Comparison of ENCODE assay signal across 29 mouse cellular contexts in the genomic region with DNA sequence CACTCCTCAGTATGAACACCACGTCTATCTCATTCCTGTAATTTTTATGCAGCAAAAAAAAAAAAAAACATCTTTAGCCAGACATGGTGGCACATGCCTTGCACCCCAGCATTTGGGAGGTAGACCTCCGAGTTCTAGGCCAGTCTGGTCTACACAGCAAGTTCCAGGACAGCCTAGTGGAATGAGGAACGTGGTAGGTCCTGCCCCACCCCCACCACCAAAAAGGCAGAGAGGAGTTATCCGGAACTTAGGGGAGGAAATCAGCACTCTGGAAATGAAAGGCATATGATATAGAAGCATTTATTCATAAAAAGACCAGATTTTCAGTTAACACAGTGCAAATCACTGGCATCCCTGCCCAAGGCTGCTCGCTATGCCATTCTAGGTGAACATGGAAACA. TPM values are rescaled to one million over a fixed set of nuclear protein-coding genes. Genes with fewer than 3 reads are reported as not detected.
DNase-seq lines count a peak whose midpoint lies in the region; ATAC-seq lines count a peak whose summit lies in the region.
"Had no signal": no experiment of that assay in that cellular context is flagged by ENCODE, and none has a peak within 500 bp of the region (broad histone marks: within the 10 kb centered on the region; RNA-seq: fewer than 3 reads in every experiment).

No protein-coding gene starts in this region.

- H3K27me3 ChIP-seq in liver, embryonic 11.5 days (replicated peaks; ENCODE audit: control insufficient read depth, insufficient read depth, low read length) = no peaks in the 10 kb centered on the region
- H3K27me3 ChIP-seq in liver, embryonic 12.5 days (replicated peaks) = no peaks in the 10 kb centered on the region
- H3K27me3 ChIP-seq in forebrain, embryonic 15.5 days = no peaks in the 10 kb centered on the region
- H3K27me3 ChIP-seq: embryonic facial prominence, embryonic 12.5 days; heart, embryonic 15.5 days; hindbrain, embryonic 12.5 days; intestine, embryonic 15.5 days; neural tube, embryonic 13.5 days had no signal

- DNase-seq in liver, embryonic 11.5 days (ENCODE audit: low spot score) = peak; percentile 30
- peak; percentile 68 for DNase-seq in 416B (ENCODE audit: low read depth)
- no peak for DNase-seq in kidney, postnatal 14 days
- no peak for DNase-seq in lung, postnatal 4 days
- DNase-seq: adrenal gland, postnatal 25 days; cerebellum, adult 8-10 months; cerebellum, postnatal 36 days; embryo, embryonic 11 days; gastrocnemius, adult 2 months; heart, postnatal 36 days; kidney, adult 8-10 months; layer of hippocampus, adult 9-11 months; lung, embryonic 14.5 days; lung, postnatal 14 days; thymus, postnatal 36 days had no signal

- no peak overlapping the region for H3K4me2 ChIP-seq in liver, embryonic 11.5 days
- no peak overlapping the region for H3K4me2 ChIP-seq in liver, embryonic 12.5 days
- H3K4me2 ChIP-seq in forebrain, embryonic 15.5 days (replicated peaks) = no peak overlapping the region
- H3K4me2 ChIP-seq: embryonic facial prominence, embryonic 12.5 days; heart, embryonic 15.5 days; hindbrain, embryonic 12.5 days; intestine, embryonic 15.5 days; lung, embryonic 14.5 days; neural tube, embryonic 13.5 days had no signal

- no peak overlapping the region; the same call in 1 of the 2 replicates for H3K27ac ChIP-seq in liver, embryonic 11.5 days (ENCODE audit: low read depth, low read length)
- no peak overlapping the region for H3K27ac ChIP-seq in liver, embryonic 12.5 days
- H3K27ac ChIP-seq in forebrain, embryonic 15.5 days (replicated peaks) = no peak overlapping the region
- H3K27ac ChIP-seq: embryonic facial prominence, embryonic 12.5 days; gastrocnemius, adult 2 months; heart, embryonic 10.5 days; heart, embryonic 15.5 days; hindbrain, embryonic 12.5 days; hindbrain, postnatal 0 days; intestine, embryonic 15.5 days; kidney, postnatal 0 days; neural tube, embryonic 13.5 days had no signal

- H3K36me3 ChIP-seq in liver, embryonic 11.5 days (ENCODE audit: control insufficient read depth, insufficient read depth, low read length) = no peaks in the 10 kb centered on the region
- H3K36me3 ChIP-seq in liver, embryonic 12.5 days = peaks cover 45% of the 10 kb centered on the region
- H3K36me3 ChIP-seq in forebrain, embryonic 15.5 days = no peaks in the 10 kb centered on the region
- H3K36me3 ChIP-seq: embryonic facial prominence, embryonic 12.5 days; heart, embryonic 15.5 days; hindbrain, embryonic 12.5 days; intestine, embryonic 15.5 days; neural tube, embryonic 13.5 days had no signal

- 65% methylated on average over 5 of the region's 5 CpGs for WGBS in liver, embryonic 11.5 days
- 55% methylated on average over 5 of the region's 5 CpGs for WGBS in liver, embryonic 12.5 days (ENCODE audit: insufficient replicate concordance)
- WGBS in forebrain, embryonic 15.5 days = 83% methylated on average over 5 of the region's 5 CpGs

- H3K4me3 ChIP-seq in liver, embryonic 11.5 days (ENCODE audit: low read depth, low read length) = no peak overlapping the region
- no peak overlapping the region for H3K4me3 ChIP-seq in liver, embryonic 12.5 days
- H3K4me3 ChIP-seq in forebrain, embryonic 15.5 days = no peak overlapping the region
- H3K4me3 ChIP-seq: embryonic facial prominence, embryonic 12.5 days; gastrocnemius, adult 2 months; heart, embryonic 10.5 days; heart, embryonic 15.5 days; hindbrain, embryonic 12.5 days; intestine, embryonic 15.5 days; myocyte; neural tube, embryonic 13.5 days had no signal

- H3K9ac ChIP-seq in liver, embryonic 11.5 days (ENCODE audit: low read depth, low read length) = no peak overlapping the region
- H3K9ac ChIP-seq in liver, embryonic 12.5 days = no peak overlapping the region
- H3K9ac ChIP-seq in forebrain, embryonic 15.5 days (replicated peaks) = no peak overlapping the region
- H3K9ac ChIP-seq: embryonic facial prominence, embryonic 12.5 days; heart, embryonic 15.5 days; hindbrain, embryonic 12.5 days; intestine, embryonic 15.5 days; lung, embryonic 14.5 days; neural tube, embryonic 13.5 days had no signal

- peaks cover 12% of the 10 kb centered on the region for H3K4me1 ChIP-seq in liver, embryonic 11.5 days (replicated peaks; ENCODE audit: control insufficient read depth, insufficient read depth, low read length)
- H3K4me1 ChIP-seq in liver, embryonic 12.5 days = peaks cover 53% of the 10 kb centered on the region
- H3K4me1 ChIP-seq in forebrain, embryonic 15.5 days = no peaks in the 10 kb centered on the region
- H3K4me1 ChIP-seq: heart, embryonic 15.5 days; hindbrain, embryonic 12.5 days; intestine, embryonic 15.5 days; neural tube, embryonic 13.5 days had no signal

- no peak for ATAC-seq in liver, embryonic 11.5 days (replicated peaks; ENCODE audit: low FRiP score)
- no peak for ATAC-seq in liver, embryonic 12.5 days
- ATAC-seq in common myeloid progenitor, adult 5-6 weeks (replicated peaks; ENCODE audit: low read depth, poor library complexity, severe bottlenecking) = peak; percentile 39; the same call in 1 of the 2 replicates
- ATAC-seq in megakaryocyte, adult 5-6 weeks (ENCODE audit: poor library complexity, severe bottlenecking) = peak; percentile 68
- no peak for ATAC-seq in forebrain, embryonic 15.5 days (replicated peaks)
- ATAC-seq: forebrain, embryonic 16.5 days; hindbrain, postnatal 0 days; intestine, embryonic 15.5 days had no signal

- no peaks in the 10 kb centered on the region for H3K9me3 ChIP-seq in liver, embryonic 11.5 days (ENCODE audit: control insufficient read depth, low read length)
- no peaks in the 10 kb centered on the region for H3K9me3 ChIP-seq in liver, embryonic 12.5 days (replicated peaks)
- no peaks in the 10 kb centered on the region for H3K9me3 ChIP-seq in forebrain, embryonic 15.5 days
- H3K9me3 ChIP-seq: embryonic facial prominence, embryonic 12.5 days; heart, embryonic 10.5 days; heart, embryonic 15.5 days; intestine, embryonic 15.5 days had no signal

RNA-seq across cellular contexts. Expression of a gene that starts 52.4 kb away (rescaled TPM):
- 103 and 123 TPM in 2 replicates for polyA plus RNA-seq in liver, embryonic 11.5 days (2014; fragmentation: Nextera tagmentation; extraction: Ambion mirVana)
- 137 and 141 TPM in 2 replicates for polyA plus RNA-seq in liver, embryonic 12.5 days (2016; fragmentation: Nextera tagmentation; extraction: Ambion mirVana)
- 110 and 124 TPM in 2 replicates for total RNA-seq in common myeloid progenitor, adult 5-6 weeks (2017)
- 41.4 and 43.6 TPM in 2 replicates for total RNA-seq in megakaryocyte, adult 5-6 weeks (2015)
- total RNA-seq in megakaryocyte, adult 5-6 weeks (2017) = 36.2 and 45.2 TPM in 2 replicates
- 124 and 138 TPM in 2 replicates for polyA plus RNA-seq in forebrain, embryonic 15.5 days (2015; fragmentation: Nextera tagmentation; extraction: Ambion mirVana)

RNA-seq across cellular contexts. Expression of a gene that starts 58.4 kb away (rescaled TPM):
- polyA plus RNA-seq in liver, embryonic 11.5 days (2014; fragmentation: Nextera tagmentation; extraction: Ambion mirVana) = 51.3 and 57.5 TPM in 2 replicates
- 33.7 and 36.6 TPM in 2 replicates for polyA plus RNA-seq in liver, embryonic 12.5 days (2016; fragmentation: Nextera tagmentation; extraction: Ambion mirVana)
- 62.6 and 89.9 TPM in 2 replicates for total RNA-seq in common myeloid progenitor, adult 5-6 weeks (2017)
- total RNA-seq in megakaryocyte, adult 5-6 weeks (2015) = 80.3 and 81.1 TPM in 2 replicates
- 63.7 and 63.9 TPM in 2 replicates for total RNA-seq in megakaryocyte, adult 5-6 weeks (2017)
- polyA plus RNA-seq in forebrain, embryonic 15.5 days (2015; fragmentation: Nextera tagmentation; extraction: Ambion mirVana) = 85.6 and 87.7 TPM in 2 replicates

Comparison
In these comparisons a context has a peak if more than half of its experiments do, and no peak if none do; other contexts are left out.
1. ATAC-seq: peak in common myeloid progenitor, adult 5-6 weeks (single experiment) and megakaryocyte, adult 5-6 weeks (single experiment); none in liver, embryonic 11.5 days (single experiment), liver, embryonic 12.5 days (single experiment) and forebrain, embryonic 15.5 days (single experiment).
2. DNase-seq: peak in liver, embryonic 11.5 days (single experiment) and 416B (single experiment); none in kidney, postnatal 14 days (single experiment) and lung, postnatal 4 days (0 of 2).